8 mouse cellular contexts compared by ENCODE assay signal in genomic region chr5:123171646-123172350, GRCm38 (mm10). TPM values are rescaled to one million over a fixed set of nuclear protein-coding genes. Genes with fewer than 3 reads are reported as not detected.
A peak's percentile ranks its signal among the peaks of the same experiment; 100 is the strongest.
DNase-seq lines count a peak whose midpoint lies in the region; ATAC-seq and TF ChIP-seq lines count a peak whose summit lies in the region.

No protein-coding gene starts in this region.

- H3K27ac ChIP-seq in hindbrain, embryonic 10.5 days = no peak overlapping the region
- no peak overlapping the region for H3K27ac ChIP-seq in lung, postnatal 0 days (ENCODE audit: low read length)

- peak; percentile 89 for DNase-seq in Muller cell, postnatal 12 days (ENCODE audit: inconsistent ontology term)
- peak; percentile 74 for DNase-seq in cerebellum, adult 9-11 months
- DNase-seq in frontal cortex, adult 2 months (ENCODE audit: extremely low spot score in 1 of 2, low spot score in 1 of 2) = peak; percentile 30 to 88
- peak; percentile 90 for DNase-seq in hindbrain, embryonic 10.5 days (ENCODE audit: low spot score)
- peak; percentile 65 for DNase-seq in layer of hippocampus, adult 9-11 months
- peak; percentile 96 for DNase-seq in lung, postnatal 0 days (ENCODE audit: low spot score)
- DNase-seq in ovary, postnatal 14 days (ENCODE audit: low spot score) = peak; percentile 91
- DNase-seq in thymus, postnatal 14 days = peak; percentile 91

- H3K36me3 ChIP-seq in hindbrain, embryonic 10.5 days = peaks cover 2% of the 10 kb centered on the region
- 0 out of 2 replicates have a peak, but pooled peaks cover 4% of the 10 kb centered on the region for H3K36me3 ChIP-seq in lung, postnatal 0 days (ENCODE audit: insufficient read depth, low read length)

- peak; percentile 99 for TF ChIP-seq CTCF in lung, postnatal 0 days (IDR thresholded peaks at IDR 0.05)

- no peak overlapping the region for H3K9ac ChIP-seq in lung, postnatal 0 days (replicated peaks; ENCODE audit: low read depth)

- no peak for TF ChIP-seq EP300 in lung, postnatal 0 days (IDR thresholded peaks at IDR 0.05)

- WGBS in hindbrain, embryonic 10.5 days = 13% methylated on average over 22 of the region's 22 CpGs
- WGBS in lung, postnatal 0 days = 6% methylated on average over 22 of the region's 22 CpGs

- peak; percentile 92 for ATAC-seq in lung, postnatal 0 days

- peak overlapping the region; percentile 40 for H3K4me3 ChIP-seq in hindbrain, embryonic 10.5 days
- H3K4me3 ChIP-seq in lung, postnatal 0 days (ENCODE audit: low read depth, low read length) = no peak overlapping the region

- peaks cover 18% of the 10 kb centered on the region for H3K4me1 ChIP-seq in hindbrain, embryonic 10.5 days (replicated peaks)
- no peaks in the 10 kb centered on the region for H3K4me1 ChIP-seq in lung, postnatal 0 days (ENCODE audit: insufficient read depth, low read depth, low read length)

- H3K9me3 ChIP-seq in hindbrain, embryonic 10.5 days = no peaks in the 10 kb centered on the region
- H3K9me3 ChIP-seq in lung, postnatal 0 days (ENCODE audit: low read length) = no peaks in the 10 kb centered on the region

- peak overlapping the region; percentile 32 for H3K4me2 ChIP-seq in lung, postnatal 0 days (replicated peaks; ENCODE audit: low read depth, low read length)

- H3K27me3 ChIP-seq in hindbrain, embryonic 10.5 days (ENCODE audit: insufficient read depth, poor library complexity, severe bottlenecking) = no peaks in the 10 kb centered on the region
- H3K27me3 ChIP-seq in lung, postnatal 0 days (replicated peaks; ENCODE audit: insufficient read depth, low read length) = no peaks in the 10 kb centered on the region

RNA-seq across cellular contexts. Expression of gene Psmd9, which starts 2.6 kb away (rescaled TPM):
- polyA plus RNA-seq in frontal cortex, adult 2 months (2012; rRNA removed) = 26.3 and 30.2 TPM in 2 replicates
- polyA plus RNA-seq in hindbrain, embryonic 10.5 days (2016; fragmentation: Nextera tagmentation; extraction: Ambion mirVana) = 77.7 and 86.3 TPM in 2 replicates
- 61.3 and 62.0 TPM in 2 replicates for polyA plus RNA-seq in lung, postnatal 0 days (2015; fragmentation: Nextera tagmentation; extraction: Ambion mirVana)

RNA-seq across cellular contexts. Expression of gene Hpd, which starts 10.7 kb away (rescaled TPM):
- polyA plus RNA-seq in frontal cortex, adult 2 months (2012; rRNA removed) = not detected in 2 replicates
- polyA plus RNA-seq in hindbrain, embryonic 10.5 days (2016; fragmentation: Nextera tagmentation; extraction: Ambion mirVana) = not detected in 2 replicates
- 0.19 TPM in 1 of 2 replicates, not detected in the other for polyA plus RNA-seq in lung, postnatal 0 days (2015; fragmentation: Nextera tagmentation; extraction: Ambion mirVana)

RNA-seq across cellular contexts. Expression of gene Setd1b, which starts 29.8 kb away (rescaled TPM):
- polyA plus RNA-seq in frontal cortex, adult 2 months (2012; rRNA removed) = 12.7 and 13.1 TPM in 2 replicates
- 7.9 and 9.5 TPM in 2 replicates for polyA plus RNA-seq in hindbrain, embryonic 10.5 days (2016; fragmentation: Nextera tagmentation; extraction: Ambion mirVana)
- 6.2 and 7.2 TPM in 2 replicates for polyA plus RNA-seq in lung, postnatal 0 days (2015; fragmentation: Nextera tagmentation; extraction: Ambion mirVana)

RNA-seq across cellular contexts. Expression of gene Rhof, which starts 39.3 kb away (rescaled TPM):
- polyA plus RNA-seq in frontal cortex, adult 2 months (2012; rRNA removed) = 37.7 and 43.4 TPM in 2 replicates
- 1.9 and 2.2 TPM in 2 replicates for polyA plus RNA-seq in hindbrain, embryonic 10.5 days (2016; fragmentation: Nextera tagmentation; extraction: Ambion mirVana)
- polyA plus RNA-seq in lung, postnatal 0 days (2015; fragmentation: Nextera tagmentation; extraction: Ambion mirVana) = 12.4 and 16.8 TPM in 2 replicates
